Mouse (Mus musculus): ENCODE measurements around the gene Dnajc17.

DNA sequence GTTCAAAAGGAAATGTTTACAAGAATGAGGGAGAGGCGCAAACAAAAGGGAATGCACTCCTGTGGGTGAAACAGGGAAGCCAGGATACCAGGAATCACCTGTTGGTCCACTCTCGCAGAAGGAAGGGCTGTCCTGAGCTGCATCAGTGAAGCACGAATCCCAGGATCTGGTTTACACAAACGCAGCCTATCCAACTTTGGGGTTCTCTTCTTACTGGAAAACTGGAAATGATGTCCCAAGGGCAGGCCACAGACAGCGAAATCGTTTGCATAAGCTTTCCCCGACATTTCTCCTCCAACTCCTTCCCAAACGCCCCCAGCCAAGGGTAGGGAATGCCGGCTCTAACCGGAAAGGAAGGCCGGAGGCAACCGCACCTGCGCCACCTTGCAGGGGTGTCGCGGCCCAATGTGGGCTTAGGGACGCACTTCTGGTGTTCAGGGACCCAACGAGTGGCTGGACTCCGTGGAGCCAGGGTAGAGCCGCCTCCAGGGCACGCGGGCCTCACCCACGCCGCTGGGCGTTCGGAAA lies 28.2 kb upstream of the Dnajc17 start:
- no peak for TF ChIP-seq POLR2A (IDR thresholded peaks at IDR 0.05; ENCODE audit: insufficient read depth, low read depth, low read length)
- no peak for TF ChIP-seq CTCF (IDR thresholded peaks at IDR 0.05)
